Mouse (Mus musculus) hindbrain, embryonic 15.5 days (tissue): ENCODE results near the gene E130308A19Rik. TPM values are rescaled to one million over a fixed set of nuclear protein-coding genes. Genes with fewer than 3 reads are reported as not detected.

ENCODE experiments used
- ATAC-seq: fragments of 200-750 bp; cut with Nextera tagmentation; 2 replicates; pipeline ENCODE4 v1.8.0; 2017; ENCODE audit warnings: low read depth, moderate number of reproducible peaks, moderate TSS enrichment; ENCODE audit not compliant: low FRiP score
- H3K27ac ChIP-seq: fragments of 300-500 bp; sonication (generic); replicated peaks from 2 replicates; pipeline ENCODE4 v1.5.1; 2015; ENCODE audit warnings: mild to moderate bottlenecking, inconsistent platforms
- H3K27me3 ChIP-seq: fragments of 300-500 bp; sonication (generic); 2 replicates; pipeline ENCODE4 v1.6.1; 2015; ENCODE audit warnings: control low read depth, inconsistent platforms
- H3K36me3 ChIP-seq: fragments of 300-500 bp; sonication (generic); 2 replicates; pipeline ENCODE4 v1.6.1; 2015; ENCODE audit warnings: control low read depth, inconsistent platforms
- H3K4me1 ChIP-seq: fragments of 300-500 bp; sonication (generic); replicated peaks from 2 replicates; pipeline ENCODE4 v1.6.1; 2015; ENCODE audit warnings: control low read depth, inconsistent platforms
- H3K4me2 ChIP-seq: fragments of 300-500 bp; sonication (generic); 2 replicates; pipeline ENCODE4 v1.6.1; 2015; ENCODE audit warnings: moderate library complexity, mild to moderate bottlenecking, inconsistent platforms
- H3K4me3 ChIP-seq: fragments of 300-500 bp; sonication (generic); 2 replicates; pipeline ENCODE4 v1.5.1; 2015; ENCODE audit warnings: mild to moderate bottlenecking, inconsistent platforms
- H3K9ac ChIP-seq: fragments of 300-500 bp; sonication (generic); 2 replicates; pipeline ENCODE4 v1.6.1; 2015; ENCODE audit warnings: inconsistent platforms
- H3K9me3 ChIP-seq: fragments of 300-500 bp; sonication (generic); 2 replicates; pipeline ENCODE4 v1.6.1; 2016; ENCODE audit warnings: control low read depth, inconsistent platforms
- WGBS: fragments of 180-500 bp; shearing (Covaris S2); methylation state at CpG from one replicate; pipeline ENCODE4 v1.1.7; 2015; 5-methylcytosine and 5-hydroxymethylcytosine counted together
- polyA plus RNA-seq: library from polyadenylated mRNA; unstranded; fragments of >200 nt; fragmentation: Nextera tagmentation; extraction: Ambion mirVana; gene quantifications from 2 replicates; pipeline ENCODE4 v1.2.1, GENCODE M21; 2015

The E130308A19Rik gene
- polyA plus RNA-seq, 1 experiment from 2014 or later: 55.9 TPM

DNA sequence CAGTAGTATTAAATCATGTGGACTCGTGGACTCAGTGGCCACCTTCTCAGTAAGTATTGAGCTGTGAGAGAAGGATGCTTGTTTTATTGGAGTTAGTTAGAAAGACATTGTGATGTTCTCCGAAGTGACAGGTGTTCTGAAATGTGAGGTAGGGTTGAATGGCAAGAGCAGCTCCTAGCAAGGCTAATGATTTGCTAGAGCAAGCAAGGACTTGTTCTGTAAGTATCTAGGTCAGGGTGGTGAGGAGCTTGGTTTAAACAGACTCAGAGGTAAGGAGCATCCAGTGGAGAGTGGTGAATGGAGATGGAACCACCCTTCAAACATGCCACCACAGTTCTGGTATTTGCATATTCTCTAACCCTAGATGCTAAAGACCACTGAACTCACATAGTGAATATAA is 16.6 kb downstream of the E130308A19Rik start:
- H3K9ac ChIP-seq: no peak overlapping the region
- no peak for ATAC-seq
- no peak overlapping the region for H3K4me2 ChIP-seq
- 80% methylated on average over 2 of the region's 2 CpGs for WGBS
- H3K36me3 ChIP-seq: no peaks in the 10 kb centered on the region
- H3K9me3 ChIP-seq: no peaks in the 10 kb centered on the region
- peaks cover 11% of the 10 kb centered on the region; the same call in 1 of the 2 replicates for H3K4me1 ChIP-seq
- H3K27ac ChIP-seq: no peak overlapping the region
- H3K4me3 ChIP-seq: no peak overlapping the region
- H3K27me3 ChIP-seq: no peaks in the 10 kb centered on the region

DNA sequence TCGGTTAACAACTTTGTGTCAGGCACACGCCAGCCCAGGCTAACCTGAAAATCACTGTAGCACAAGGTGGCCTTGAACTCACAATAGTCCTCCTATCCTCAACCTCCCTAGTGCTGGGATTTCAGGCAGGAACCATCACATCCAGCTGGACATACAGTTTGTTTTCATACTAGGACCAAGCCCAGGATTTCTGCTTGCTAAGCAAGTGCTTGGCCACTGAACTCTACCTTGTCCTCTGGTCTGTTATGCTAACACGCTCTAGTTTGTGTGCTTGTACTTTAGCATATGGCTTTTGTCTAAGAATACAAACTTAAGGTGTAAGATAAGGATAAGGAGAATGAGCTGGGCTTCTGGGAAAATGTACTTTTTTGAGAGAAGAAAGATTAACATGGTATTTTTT is 18.4 kb downstream of the E130308A19Rik start:
- no peak overlapping the region for H3K27ac ChIP-seq

DNA sequence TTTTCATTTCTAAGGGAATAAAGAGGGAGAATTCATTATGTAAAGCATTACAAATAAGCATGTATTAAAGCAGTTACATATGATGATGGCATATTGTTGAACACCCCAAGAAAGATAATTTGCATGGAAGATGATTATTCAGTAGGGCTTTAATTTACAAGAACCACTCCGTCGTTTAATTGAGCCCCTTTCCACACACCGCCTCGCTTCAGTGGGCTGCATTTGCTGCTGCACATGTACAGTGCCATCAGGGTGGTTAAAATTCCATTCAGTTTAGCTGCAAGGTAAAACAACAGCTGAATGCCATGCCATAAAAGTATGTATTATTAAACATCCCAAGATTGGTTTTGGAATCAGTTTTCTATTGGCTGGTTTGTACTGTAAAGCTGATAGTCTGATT is 19.0 kb downstream of the E130308A19Rik start:
- H3K27ac ChIP-seq: no peak overlapping the region
- ATAC-seq: 0 out of 2 replicates have a peak, but pooled peaks have one; percentile 23
- no peaks in the 10 kb centered on the region for H3K9me3 ChIP-seq
- H3K36me3 ChIP-seq: no peaks in the 10 kb centered on the region
- H3K4me1 ChIP-seq: peaks cover 11% of the 10 kb centered on the region; the same call in 1 of the 2 replicates
- H3K4me3 ChIP-seq: no peak overlapping the region
- 46% methylated on average over 4 of the region's 4 CpGs for WGBS
- H3K9ac ChIP-seq: no peak overlapping the region
- H3K4me2 ChIP-seq: no peak overlapping the region
- no peaks in the 10 kb centered on the region for H3K27me3 ChIP-seq

More for the DNA sequence above, 18.4 kb downstream of the E130308A19Rik start:
- peaks cover 11% of the 10 kb centered on the region; the same call in 1 of the 2 replicates for H3K4me1 ChIP-seq
- no peak overlapping the region for H3K4me3 ChIP-seq
- no peak overlapping the region for H3K9ac ChIP-seq
- WGBS: 78% methylated on average over 3 of the region's 3 CpGs
- no peaks in the 10 kb centered on the region for H3K9me3 ChIP-seq
- no peak overlapping the region for H3K4me2 ChIP-seq
- no peaks in the 10 kb centered on the region for H3K36me3 ChIP-seq
- no peak for ATAC-seq
- no peaks in the 10 kb centered on the region for H3K27me3 ChIP-seq

DNA sequence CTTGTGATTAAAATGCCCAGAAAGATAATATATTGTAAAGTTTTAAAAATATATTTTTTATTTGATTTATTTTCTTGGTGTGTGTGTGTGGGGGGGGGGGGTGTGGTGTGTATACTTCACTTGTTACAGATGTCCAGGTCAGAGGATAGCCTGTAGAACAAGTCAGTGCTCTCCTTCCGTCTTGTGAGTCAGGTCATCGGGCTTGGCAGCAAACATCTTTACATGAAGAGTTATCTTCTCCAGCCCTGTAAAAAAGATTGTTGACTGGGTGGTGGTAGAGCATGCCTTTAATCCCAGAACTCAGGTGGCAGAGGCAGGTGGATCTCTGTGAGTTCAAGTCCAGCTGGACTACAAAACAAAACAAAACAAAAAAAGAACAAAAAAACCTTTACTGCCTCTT is 19.6 kb downstream of the E130308A19Rik start:
- ATAC-seq: no peak
- no peak overlapping the region for H3K4me2 ChIP-seq
- no peak overlapping the region for H3K4me3 ChIP-seq
- no peaks in the 10 kb centered on the region for H3K27me3 ChIP-seq
- 89% methylated on average over 2 of the region's 2 CpGs for WGBS
- no peaks in the 10 kb centered on the region for H3K36me3 ChIP-seq
- H3K4me1 ChIP-seq: peaks cover 11% of the 10 kb centered on the region; the same call in 1 of the 2 replicates
- H3K9ac ChIP-seq: no peak overlapping the region
- H3K27ac ChIP-seq: no peak overlapping the region
- H3K9me3 ChIP-seq: no peaks in the 10 kb centered on the region

DNA sequence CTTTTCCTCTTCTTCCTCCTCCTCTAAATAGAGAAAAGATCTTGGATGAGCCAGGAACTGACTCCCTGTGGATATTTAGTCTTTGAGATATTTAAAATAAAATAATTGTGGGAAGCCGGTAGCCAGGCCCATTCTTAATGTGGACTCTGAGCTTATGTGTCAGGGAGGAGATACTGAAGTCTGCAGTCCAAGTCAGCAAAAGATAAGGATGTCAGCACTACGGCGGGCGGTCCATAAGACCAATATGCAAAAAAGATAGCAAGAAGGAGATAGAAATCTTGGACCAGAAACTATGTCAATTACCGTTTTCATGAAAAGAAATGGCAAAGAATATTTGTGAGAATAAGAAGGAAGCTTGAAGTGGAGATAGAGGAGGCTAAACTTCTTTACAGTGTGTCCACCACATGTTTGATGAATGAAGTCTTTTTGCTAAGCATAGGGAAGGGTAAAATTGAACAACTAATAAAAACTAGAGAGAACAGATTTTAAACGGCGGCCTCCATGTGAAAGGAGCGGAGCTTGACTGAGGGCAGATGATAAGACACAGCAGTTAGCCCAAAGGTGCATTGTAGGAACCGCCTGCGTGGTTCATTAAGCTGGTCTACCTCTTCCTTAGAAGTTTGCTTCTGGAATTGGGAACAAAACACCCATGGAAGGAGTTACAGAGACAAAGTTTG is 20.1 kb downstream of the E130308A19Rik start:
- 91% methylated on average over 10 of the region's 10 CpGs for WGBS
- ATAC-seq: no peak
- H3K27me3 ChIP-seq: no peaks in the 10 kb centered on the region

DNA sequence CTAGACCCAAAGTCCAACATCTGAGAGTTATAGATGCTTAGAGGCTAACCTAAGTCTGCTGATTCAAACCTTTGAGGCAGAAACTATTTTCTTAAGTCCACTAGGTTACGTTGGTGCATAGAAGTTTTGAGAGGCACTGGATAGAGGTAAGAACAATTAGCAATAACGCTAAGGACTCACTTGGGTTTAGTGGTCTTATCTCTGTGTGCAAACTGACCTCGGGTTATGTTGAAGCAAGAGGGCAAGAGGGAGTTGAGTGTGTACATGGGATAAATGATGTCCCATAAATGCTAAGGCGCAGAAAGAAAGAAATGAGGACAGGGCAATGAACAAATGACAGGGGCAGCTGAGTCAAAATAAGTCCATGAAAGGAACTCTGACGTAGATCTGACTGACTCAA is 23.1 kb downstream of the E130308A19Rik start:
- no peak overlapping the region for H3K9ac ChIP-seq
- no peaks in the 10 kb centered on the region for H3K36me3 ChIP-seq
- WGBS: 92% methylated on average over 5 of the region's 5 CpGs
- peaks cover 3% of the 10 kb centered on the region; the same call in 1 of the 2 replicates for H3K4me1 ChIP-seq
- no peak overlapping the region for H3K27ac ChIP-seq
- no peaks in the 10 kb centered on the region for H3K9me3 ChIP-seq
- no peak overlapping the region for H3K4me2 ChIP-seq
- ATAC-seq: no peak
- no peaks in the 10 kb centered on the region for H3K27me3 ChIP-seq
- H3K4me3 ChIP-seq: no peak overlapping the region

More for the DNA sequence above, 20.1 kb downstream of the E130308A19Rik start:
- H3K4me3 ChIP-seq: no peak overlapping the region
- H3K9me3 ChIP-seq: no peaks in the 10 kb centered on the region
- no peak overlapping the region for H3K4me2 ChIP-seq
- no peak overlapping the region for H3K9ac ChIP-seq
- H3K4me1 ChIP-seq: peaks cover 11% of the 10 kb centered on the region; the same call in 1 of the 2 replicates
- no peak overlapping the region for H3K27ac ChIP-seq
- H3K36me3 ChIP-seq: no peaks in the 10 kb centered on the region

DNA sequence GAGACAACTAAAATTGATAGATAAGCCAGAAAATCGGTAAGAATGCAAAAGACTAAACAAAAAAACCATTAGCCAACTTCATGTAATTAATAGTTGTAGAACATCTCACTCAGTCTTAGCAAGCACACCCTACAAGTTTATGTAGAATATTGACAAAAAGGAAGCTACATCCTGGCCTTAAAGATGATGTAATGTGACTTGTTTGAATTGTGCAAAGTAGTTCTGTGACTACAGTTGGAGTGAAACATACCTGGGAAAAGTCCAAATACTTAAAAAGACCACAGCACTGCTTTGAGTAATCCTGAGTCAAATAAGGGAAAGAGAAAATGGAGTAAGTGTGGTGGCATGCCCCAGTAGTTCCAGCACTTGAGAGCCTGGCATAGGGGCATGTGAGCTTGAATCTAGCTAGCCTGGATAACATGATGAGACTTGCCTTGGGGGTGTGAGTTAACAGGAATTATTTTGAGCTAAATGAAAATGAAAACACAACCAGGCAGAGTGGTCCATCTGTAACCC is 26.2 kb downstream of the E130308A19Rik start:
- Histone ChIP-seq H3K4me3 (no peak overlapping the region), H3K4me1 (no peaks in the 10 kb centered on the region), H3K27me3 (no peaks in the 10 kb centered on the region), H3K27ac (no peak overlapping the region), H3K36me3 (no peaks in the 10 kb centered on the region), H3K9me3 (no peaks in the 10 kb centered on the region), H3K4me2 (no peak overlapping the region), H3K9ac (no peak overlapping the region)
- no peak for ATAC-seq
- 89% methylated on average over 1 of the region's 1 CpGs for WGBS

DNA sequence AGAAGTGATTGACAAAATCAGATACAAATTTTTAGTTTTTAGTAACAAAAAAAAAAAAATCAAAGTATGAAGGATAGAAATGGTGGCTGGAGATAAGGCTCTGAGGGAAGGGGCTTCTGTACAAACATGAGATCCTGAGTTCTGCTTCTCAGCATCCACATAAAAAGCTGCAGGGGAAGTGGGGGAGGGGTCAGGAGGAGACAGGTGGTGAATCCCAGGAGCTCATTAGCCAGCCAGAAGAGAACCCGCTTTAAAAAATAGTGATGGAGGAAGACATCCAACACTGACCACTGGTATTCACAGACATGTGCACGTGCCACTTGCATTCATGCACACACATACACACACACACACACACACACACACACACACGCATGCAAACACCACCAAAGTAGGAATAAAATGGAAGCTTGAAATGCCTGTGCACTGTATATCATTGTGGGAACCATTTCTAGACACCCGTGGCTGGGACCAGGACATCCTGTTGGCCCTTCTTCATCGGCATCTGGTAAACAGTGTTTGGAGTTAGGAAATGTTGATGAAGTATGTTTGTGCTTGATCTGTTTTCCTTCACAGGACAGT is 30.1 kb downstream of the E130308A19Rik start:
- no peaks in the 10 kb centered on the region for H3K27me3 ChIP-seq
- H3K36me3 ChIP-seq: no peaks in the 10 kb centered on the region
- no peak overlapping the region for H3K27ac ChIP-seq
- no peak overlapping the region for H3K4me3 ChIP-seq
- no peaks in the 10 kb centered on the region for H3K4me1 ChIP-seq
- no peak overlapping the region for H3K4me2 ChIP-seq
- ATAC-seq: no peak
- H3K9ac ChIP-seq: no peak overlapping the region
- WGBS: 81% methylated on average over 5 of the region's 5 CpGs
- no peaks in the 10 kb centered on the region for H3K9me3 ChIP-seq

DNA sequence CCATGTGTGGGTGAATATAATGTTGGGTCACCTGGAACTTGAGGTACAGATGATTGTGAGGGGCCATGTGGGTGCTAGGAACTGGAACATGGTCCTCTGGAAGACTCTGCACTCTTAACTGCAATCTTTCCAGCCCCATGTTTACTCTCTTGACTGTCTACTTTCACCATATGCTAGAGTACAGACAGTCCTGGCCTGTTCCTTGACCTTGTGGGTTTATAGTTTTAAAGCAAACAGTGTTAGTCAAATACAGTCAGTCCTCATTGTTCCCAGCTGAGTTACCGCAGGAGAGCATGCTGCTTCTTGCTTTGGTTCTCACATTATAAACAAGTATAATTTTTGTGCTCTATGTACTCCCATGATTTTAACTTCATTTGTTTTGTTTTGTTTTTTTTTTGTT is 36.2 kb downstream of the E130308A19Rik start:
- Histone ChIP-seq H3K9ac (no peak overlapping the region), H3K4me2 (no peak overlapping the region), H3K4me3 (no peak overlapping the region), H3K36me3 (0 out of 2 replicates have a peak, but pooled peaks cover 4% of the 10 kb centered on the region), H3K27me3 (no peaks in the 10 kb centered on the region), H3K27ac (no peak overlapping the region), H3K4me1 (no peaks in the 10 kb centered on the region), H3K9me3 (no peaks in the 10 kb centered on the region)
- ATAC-seq: no peak
- WGBS: 91% methylated on average over 1 of the region's 1 CpGs

DNA sequence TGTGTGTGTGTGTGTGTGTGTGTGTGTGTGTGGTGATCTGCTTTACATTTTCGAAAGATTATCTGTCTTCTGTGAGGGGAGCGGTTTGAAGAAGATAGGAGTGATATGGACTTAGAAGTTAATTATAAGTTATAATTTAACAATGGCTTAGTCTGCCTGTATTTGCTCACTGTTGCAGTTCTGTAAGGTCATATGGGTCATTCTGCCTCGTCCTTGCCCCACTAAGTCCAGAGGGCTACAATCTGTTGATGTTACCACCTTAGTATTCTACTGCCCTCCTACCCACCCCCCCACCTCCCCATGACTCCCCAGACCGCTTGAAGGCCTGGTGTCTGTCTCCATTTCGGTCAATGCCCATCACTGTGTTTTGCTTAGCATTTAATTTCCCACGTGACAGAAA is 37.4 kb downstream of the E130308A19Rik start:
- Histone ChIP-seq H3K27ac (no peak overlapping the region), H3K27me3 (no peaks in the 10 kb centered on the region), H3K36me3 (0 out of 2 replicates have a peak, but pooled peaks cover 4% of the 10 kb centered on the region), H3K9ac (no peak overlapping the region), H3K4me3 (no peak overlapping the region), H3K9me3 (no peaks in the 10 kb centered on the region), H3K4me2 (no peak overlapping the region), H3K4me1 (0 out of 2 replicates have a peak, but pooled peaks cover 3% of the 10 kb centered on the region)
- WGBS: 96% methylated on average over 6 of the region's 6 CpGs
- ATAC-seq: no peak

DNA sequence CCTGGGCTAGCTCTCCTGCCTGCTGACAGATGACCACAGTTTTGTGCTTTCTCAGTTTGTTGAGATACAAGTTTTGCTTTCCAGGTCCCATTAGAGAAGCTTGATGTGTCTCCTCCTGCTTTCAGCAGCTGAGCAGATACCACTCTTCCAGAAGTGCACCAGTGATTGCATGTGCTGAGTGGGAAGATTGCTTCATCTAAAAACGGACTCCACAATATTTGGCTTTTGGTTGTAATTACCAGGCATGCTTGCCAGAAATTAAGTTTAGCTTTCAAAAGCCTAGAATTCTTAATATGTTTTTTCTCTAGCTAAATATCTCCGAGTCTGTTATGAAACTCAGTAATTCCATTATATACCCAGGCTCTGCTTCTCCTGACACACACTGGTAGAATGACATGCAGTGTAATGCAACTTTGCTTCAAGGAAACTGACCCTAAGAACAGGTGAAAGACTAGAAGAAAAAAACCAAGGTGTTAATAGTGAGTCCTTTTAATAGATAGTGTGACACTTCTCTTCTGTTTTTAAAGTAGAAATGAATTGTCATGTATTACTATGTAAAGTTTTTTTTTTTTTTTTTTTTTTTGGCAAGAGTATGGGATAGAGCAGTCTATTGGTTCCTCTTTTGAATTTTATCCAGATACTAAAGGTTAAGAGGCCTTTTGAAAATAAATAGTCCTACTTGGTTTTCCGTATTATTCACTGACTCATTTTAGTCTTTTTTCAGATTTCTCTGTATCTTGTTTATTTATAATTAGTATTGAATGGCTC is 40.7 kb downstream of the E130308A19Rik start:
- WGBS: 82% methylated on average over 3 of the region's 3 CpGs
- Histone ChIP-seq H3K9ac (no peak overlapping the region), H3K4me3 (no peak overlapping the region), H3K4me2 (no peak overlapping the region), H3K9me3 (no peaks in the 10 kb centered on the region), H3K4me1 (0 out of 2 replicates have a peak, but pooled peaks cover 3% of the 10 kb centered on the region), H3K27me3 (no peaks in the 10 kb centered on the region), H3K27ac (no peak overlapping the region), H3K36me3 (0 out of 2 replicates have a peak, but pooled peaks cover 4% of the 10 kb centered on the region)
- no peak for ATAC-seq

DNA sequence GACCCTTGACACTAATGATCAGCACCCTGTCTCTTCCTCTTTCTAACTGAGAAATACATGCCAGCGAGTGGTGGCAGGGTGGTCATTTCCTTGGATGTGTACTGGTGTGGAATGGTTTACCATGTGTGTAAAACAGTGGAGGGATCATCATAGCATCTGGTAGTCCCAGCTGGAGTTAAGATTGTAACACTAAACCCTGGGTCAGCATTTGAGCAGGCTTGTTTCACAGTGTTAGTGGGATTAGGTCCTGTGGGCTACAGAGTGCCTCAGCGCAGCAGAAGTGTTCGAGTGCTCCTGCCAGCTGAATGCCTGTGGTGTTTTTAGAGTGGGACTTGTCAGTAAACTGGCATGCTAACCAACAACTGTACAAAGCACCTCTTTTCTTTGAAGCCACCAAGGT is 42.0 kb downstream of the E130308A19Rik start:
- ATAC-seq: peak; percentile 38; the same call in 1 of the 2 replicates
- no peaks in the 10 kb centered on the region for H3K27me3 ChIP-seq
- H3K27ac ChIP-seq: no peak overlapping the region
- no peak overlapping the region for H3K4me2 ChIP-seq
- H3K4me3 ChIP-seq: no peak overlapping the region
- 74% methylated on average over 3 of the region's 3 CpGs for WGBS
- 0 out of 2 replicates have a peak, but pooled peaks cover 3% of the 10 kb centered on the region for H3K4me1 ChIP-seq
- no peaks in the 10 kb centered on the region for H3K9me3 ChIP-seq
- H3K9ac ChIP-seq: no peak overlapping the region
- no peaks in the 10 kb centered on the region for H3K36me3 ChIP-seq
